In the genomic region with DNA sequence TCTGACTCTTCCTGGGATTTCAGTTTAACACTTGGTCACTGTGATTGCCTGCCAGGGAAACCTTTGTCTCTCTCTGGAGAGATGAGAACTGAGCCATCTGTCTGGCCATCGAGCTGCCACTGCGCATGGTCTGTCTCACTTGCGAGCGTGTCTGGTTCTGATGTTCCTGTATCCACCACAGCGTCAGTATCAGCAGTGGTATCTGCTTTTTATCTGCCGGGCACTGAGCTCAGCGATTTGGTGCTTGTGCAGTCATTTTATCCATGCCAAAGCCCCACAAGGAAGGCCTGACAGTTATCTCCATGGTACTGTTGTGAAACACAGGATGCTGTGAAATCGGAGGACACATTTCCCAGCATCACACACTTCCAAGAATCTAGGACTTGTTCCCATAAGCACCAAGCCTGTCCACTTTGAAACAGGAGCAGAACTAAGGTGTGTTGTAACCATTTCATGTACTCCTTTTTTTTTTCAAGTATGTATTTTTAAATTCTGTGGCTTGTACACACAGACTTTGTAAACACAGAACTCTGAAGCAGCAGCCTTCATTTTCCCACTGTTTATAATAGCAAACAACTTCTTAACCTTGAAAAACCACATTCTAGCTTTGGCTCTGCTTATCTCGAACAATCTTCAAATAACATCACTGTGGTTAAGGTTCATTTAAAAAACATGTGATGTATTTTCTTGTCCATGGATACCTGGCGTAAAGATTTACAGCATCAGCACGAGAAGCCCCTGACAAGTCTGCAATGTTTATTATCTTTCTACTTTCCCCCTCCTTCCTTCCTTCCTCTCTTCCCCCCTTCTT, we compare ENCODE assay signal across 15 mouse cellular contexts. TPM values are rescaled to one million over a fixed set of nuclear protein-coding genes. Genes with fewer than 3 reads are reported as not detected.
DNase-seq lines count a peak whose midpoint lies in the region; ATAC-seq lines count a peak whose summit lies in the region.
"Had no signal": no experiment of that assay in that cellular context is flagged by ENCODE, and none has a peak within 500 bp of the region (broad histone marks: within the 10 kb centered on the region; RNA-seq: fewer than 3 reads in every experiment).

No protein-coding gene starts in this region.

- H3K36me3 ChIP-seq in hindbrain, embryonic 12.5 days, result no peaks in the 10 kb centered on the region
- H3K36me3 ChIP-seq: embryonic facial prominence, embryonic 12.5 days; limb, embryonic 13.5 days; neural tube, embryonic 13.5 days had no signal

- no peaks in the 10 kb centered on the region for H3K9me3 ChIP-seq in hindbrain, embryonic 12.5 days (replicated peaks)
- H3K9me3 ChIP-seq: embryonic facial prominence, embryonic 12.5 days; limb, embryonic 13.5 days; neural tube, embryonic 13.5 days had no signal

- H3K4me2 ChIP-seq in hindbrain, embryonic 12.5 days (replicated peaks), result no peak overlapping the region
- H3K4me2 ChIP-seq: embryonic facial prominence, embryonic 12.5 days; limb, embryonic 13.5 days; neural tube, embryonic 13.5 days had no signal

- DNase-seq in layer of hippocampus, postnatal 10 days (ENCODE audit: low spot score in 2 of 2), result peak; percentile 5 to 19
- DNase-seq in layer of hippocampus, adult 11-12 months (ENCODE audit: low spot score), result no peak
- peak; percentile 82 for DNase-seq in CD4-positive helper T cell, adult 2 months (ENCODE audit: low read depth, low spot score)
- peak; percentile 56 for DNase-seq in CD4-positive, CD25-positive, alpha-beta regulatory T cell, adult 2 months (ENCODE audit: low read depth, low spot score)
- DNase-seq: adrenal gland, postnatal 14 days; heart, adult 18-20 months; heart, postnatal 4 days had no signal

- no peak overlapping the region for H3K4me3 ChIP-seq in hindbrain, embryonic 12.5 days
- H3K4me3 ChIP-seq: embryonic facial prominence, embryonic 12.5 days; limb, embryonic 13.5 days; neural tube, embryonic 13.5 days had no signal

- H3K4me1 ChIP-seq in hindbrain, embryonic 12.5 days, result no peaks in the 10 kb centered on the region
- H3K4me1 ChIP-seq: embryonic facial prominence, embryonic 12.5 days; limb, embryonic 13.5 days; neural tube, embryonic 13.5 days had no signal

- H3K27ac ChIP-seq in hindbrain, embryonic 12.5 days, result no peak overlapping the region
- H3K27ac ChIP-seq: embryonic facial prominence, embryonic 12.5 days; limb, embryonic 13.5 days; liver, embryonic 14.5 days; neural tube, embryonic 13.5 days had no signal

- H3K9ac ChIP-seq in hindbrain, embryonic 12.5 days, result no peak overlapping the region
- H3K9ac ChIP-seq: embryonic facial prominence, embryonic 12.5 days; limb, embryonic 13.5 days; liver, embryonic 14.5 days; neural tube, embryonic 13.5 days had no signal

- 84% methylated on average over 11 of the region's 11 CpGs for WGBS in hindbrain, embryonic 12.5 days

- H3K27me3 ChIP-seq in hindbrain, embryonic 12.5 days, result no peaks in the 10 kb centered on the region
- H3K27me3 ChIP-seq: embryonic facial prominence, embryonic 12.5 days; limb, embryonic 13.5 days; neural tube, embryonic 13.5 days had no signal

- ATAC-seq in inflammation-experienced regulatory T-cells, adult 6 months, result peak; percentile 49
- no peak for ATAC-seq in hindbrain, embryonic 12.5 days (ENCODE audit: low FRiP score)
- no peak for ATAC-seq in erythroblast, adult 5-6 weeks (replicated peaks; ENCODE audit: low FRiP score, poor library complexity, severe bottlenecking)
- ATAC-seq: intestine, postnatal 0 days had no signal

RNA-seq across cellular contexts. Expression of gene Il7r, which starts 50.7 kb away (rescaled TPM):
- total RNA-seq in layer of hippocampus, postnatal 10 days (2021), result under 1 TPM; 0.18 to 0.43 TPM
- 100 to 1,000 TPM in 2 of 3 experiments, 10 to 100 TPM in 1; 91.9 to 193 (median 146) TPM for polyA plus RNA-seq in inflammation-experienced regulatory T-cells, adult 6 months (2017; shearing (Covaris generic))
- not detected in 2 replicates for polyA plus RNA-seq in hindbrain, embryonic 12.5 days (2016; fragmentation: Nextera tagmentation; extraction: Ambion mirVana)
- total RNA-seq in erythroblast, adult 5-6 weeks (2015; ENCODE audit: low replicate concordance), result 1.9 and 2.1 TPM in 2 replicates
- total RNA-seq in erythroblast, adult 5-6 weeks (2017; ENCODE audit: low replicate concordance), result 1.3 and 2.3 TPM in 2 replicates
